Mouse (Mus musculus) forebrain, embryonic 12.5 days (tissue): ENCODE measurements around the gene Efnb1. TPM values are rescaled to one million over a fixed set of nuclear protein-coding genes. Genes with fewer than 3 reads are reported as not detected.

ENCODE experiments used
- ATAC-seq: fragments of 200-750 bp; cut with Nextera tagmentation; 2 replicates; pipeline ENCODE4 v1.8.0; 2017; ENCODE audit warnings: moderate TSS enrichment; ENCODE audit not compliant: low FRiP score
- H3K27ac ChIP-seq: fragments of 300-500 bp; sonication (generic); 2 replicates; pipeline ENCODE4 v1.5.1; 2016; ENCODE audit warnings: mild to moderate bottlenecking
- H3K27me3 ChIP-seq: fragments of 300-500 bp; sonication (generic); 2 replicates; pipeline ENCODE4 v1.6.1; 2016; ENCODE audit warnings: mild to moderate bottlenecking
- H3K36me3 ChIP-seq: fragments of 300-500 bp; sonication (generic); replicated peaks from 2 replicates; pipeline ENCODE4 v1.6.1; 2016; ENCODE audit warnings: mild to moderate bottlenecking
- H3K4me1 ChIP-seq: fragments of 300-500 bp; sonication (generic); 2 replicates; pipeline ENCODE4 v1.6.1; 2016
- H3K4me2 ChIP-seq: fragments of 300-500 bp; sonication (generic); 2 replicates; pipeline ENCODE4 v1.6.1; 2016; ENCODE audit warnings: mild to moderate bottlenecking, moderate library complexity
- H3K4me3 ChIP-seq: fragments of 300-500 bp; sonication (generic); replicated peaks from 2 replicates; pipeline ENCODE4 v1.5.1; 2016; ENCODE audit warnings: mild to moderate bottlenecking
- H3K9ac ChIP-seq: fragments of 300-500 bp; sonication (generic); 2 replicates; pipeline ENCODE4 v1.6.1; 2016; ENCODE audit warnings: mild to moderate bottlenecking
- H3K9me3 ChIP-seq: fragments of 300-500 bp; sonication (generic); 2 replicates; pipeline ENCODE4 v1.6.1; 2016
- WGBS: fragments of 180-500 bp; shearing (Covaris S2); methylation state at CpG from one replicate; pipeline ENCODE4 v1.1.7; 2016; 5-methylcytosine and 5-hydroxymethylcytosine counted together
- polyA plus RNA-seq: library from polyadenylated mRNA; unstranded; fragments of >200 nt; fragmentation: Nextera tagmentation; extraction: Ambion mirVana; gene quantifications from 2 replicates; pipeline ENCODE4 v1.2.1, GENCODE M21; 2016

The Efnb1 gene
- polyA plus RNA-seq, 1 experiment from 2014 or later, result 99.2 TPM

- H3K4me2 ChIP-seq, result no peak overlapping the region
- H3K27me3 ChIP-seq, result peaks cover 61% of the 10 kb centered on the region; the same call in 1 of the 2 replicates
- H3K9ac ChIP-seq, result no peak overlapping the region
- H3K36me3 ChIP-seq, result no peaks in the 10 kb centered on the region
- H3K4me1 ChIP-seq, result no peaks in the 10 kb centered on the region; the same call in 1 of the 2 replicates
- H3K27ac ChIP-seq, result no peak overlapping the region
- H3K4me3 ChIP-seq, result no peak overlapping the region
- 91% methylated on average over 2 of the region's 2 CpGs for WGBS
- H3K9me3 ChIP-seq, result no peaks in the 10 kb centered on the region
- ATAC-seq, result no peak
Observed at GRCm38 (mm10) chrX:99164111-99164510, 28.2 kb downstream of the Efnb1 start.

- no peak for ATAC-seq
- WGBS, result 37% methylated on average over 4 of the region's 4 CpGs
Observed at GRCm38 (mm10) chrX:99164855-99165368, 29.0 kb downstream of the Efnb1 start.

GRCm38 (mm10) chrX:99167014-99167413, 31.1 kb downstream of the Efnb1 start:
- Histone ChIP-seq H3K4me2 (no peak overlapping the region), H3K27ac (no peak overlapping the region), H3K27me3 (peaks cover 67% of the 10 kb centered on the region), H3K9ac (no peak overlapping the region), H3K9me3 (no peaks in the 10 kb centered on the region), H3K36me3 (no peaks in the 10 kb centered on the region), H3K4me1 (no peaks in the 10 kb centered on the region; the same call in 1 of the 2 replicates), H3K4me3 (no peak overlapping the region)
- no peak for ATAC-seq
- WGBS, result 79% methylated on average over 1 of the region's 1 CpGs

More at GRCm38 (mm10) chrX:99164855-99165368, 29.0 kb downstream of the Efnb1 start:
- Histone ChIP-seq H3K4me2 (no peak overlapping the region), H3K27ac (no peak overlapping the region), H3K9ac (no peak overlapping the region), H3K9me3 (no peaks in the 10 kb centered on the region), H3K27me3 (peaks cover 64% of the 10 kb centered on the region; the same call in 1 of the 2 replicates), H3K36me3 (no peaks in the 10 kb centered on the region), H3K4me3 (no peak overlapping the region), H3K4me1 (no peaks in the 10 kb centered on the region; the same call in 1 of the 2 replicates)

GRCm38 (mm10) chrX:99167550-99167949, 31.6 kb downstream of the Efnb1 start:
- no peaks in the 10 kb centered on the region for H3K36me3 ChIP-seq
- ATAC-seq, result no peak
- WGBS, result 67% methylated on average over 7 of the region's 7 CpGs
- H3K9me3 ChIP-seq, result no peaks in the 10 kb centered on the region
- H3K4me3 ChIP-seq, result no peak overlapping the region
- H3K27me3 ChIP-seq, result peaks cover 73% of the 10 kb centered on the region
- no peak overlapping the region for H3K9ac ChIP-seq
- no peaks in the 10 kb centered on the region; the same call in 1 of the 2 replicates for H3K4me1 ChIP-seq
- H3K27ac ChIP-seq, result no peak overlapping the region
- H3K4me2 ChIP-seq, result no peak overlapping the region

- 43% methylated on average over 5 of the region's 5 CpGs for WGBS
- peaks cover 76% of the 10 kb centered on the region for H3K27me3 ChIP-seq
Observed at GRCm38 (mm10) chrX:99172301-99172700, 36.4 kb downstream of the Efnb1 start.

GRCm38 (mm10) chrX:99185081-99185596, 49.2 kb downstream of the Efnb1 start:
- Histone ChIP-seq H3K9ac (no peak overlapping the region), H3K4me2 (0 out of 2 replicates have a peak overlapping the region, but pooled peaks have one; percentile 6), H3K36me3 (no peaks in the 10 kb centered on the region), H3K27me3 (peaks cover 72% of the 10 kb centered on the region), H3K9me3 (no peaks in the 10 kb centered on the region), H3K27ac (peak overlapping the region; percentile 78), H3K4me1 (peaks cover 16% of the 10 kb centered on the region), H3K4me3 (no peak overlapping the region)
- peak; percentile 86 for ATAC-seq
- WGBS, result 17% methylated on average over 7 of the region's 9 CpGs

More at GRCm38 (mm10) chrX:99172301-99172700, 36.4 kb downstream of the Efnb1 start:
- no peaks in the 10 kb centered on the region for H3K36me3 ChIP-seq
- H3K4me2 ChIP-seq, result no peak overlapping the region
- no peak overlapping the region for H3K9ac ChIP-seq
- no peak for ATAC-seq
- H3K27ac ChIP-seq, result no peak overlapping the region
- H3K4me3 ChIP-seq, result no peak overlapping the region
- H3K4me1 ChIP-seq, result no peaks in the 10 kb centered on the region
- no peaks in the 10 kb centered on the region for H3K9me3 ChIP-seq

GRCm38 (mm10) chrX:99186497-99187435, 50.8 kb downstream of the Efnb1 start:
- Histone ChIP-seq H3K4me1 (peaks cover 16% of the 10 kb centered on the region), H3K4me2 (no peak overlapping the region), H3K4me3 (no peak overlapping the region), H3K27me3 (peaks cover 75% of the 10 kb centered on the region), H3K9ac (no peak overlapping the region), H3K36me3 (no peaks in the 10 kb centered on the region), H3K27ac (peak overlapping the region; percentile 80), H3K9me3 (no peaks in the 10 kb centered on the region)
- peak; percentile 83 for ATAC-seq
- WGBS, result 31% methylated on average over 9 of the region's 10 CpGs

- Histone ChIP-seq H3K4me1 (peaks cover 11% of the 10 kb centered on the region), H3K27ac (no peak overlapping the region), H3K4me3 (no peak overlapping the region), H3K9ac (no peak overlapping the region), H3K27me3 (peaks cover 79% of the 10 kb centered on the region), H3K9me3 (no peaks in the 10 kb centered on the region), H3K4me2 (no peak overlapping the region), H3K36me3 (no peaks in the 10 kb centered on the region)
- no peak for ATAC-seq
- 72% methylated on average over 9 of the region's 10 CpGs for WGBS
Observed at GRCm38 (mm10) chrX:99191441-99192087, 55.6 kb downstream of the Efnb1 start.

GRCm38 (mm10) chrX:99196910-99197309, 61.0 kb downstream of the Efnb1 start:
- whole genome bisulfite sequencing, result 19% methylated on average over 6 of the region's 9 CpGs
- no peak overlapping the region for H3K4me3 ChIP-seq
- H3K9ac ChIP-seq, result no peak overlapping the region
- peaks cover 83% of the 10 kb centered on the region for H3K27me3 ChIP-seq
- no peaks in the 10 kb centered on the region for H3K9me3 ChIP-seq
- H3K4me1 ChIP-seq, result peaks cover 35% of the 10 kb centered on the region
- ATAC-seq, result no peak
- H3K4me2 ChIP-seq, result no peak overlapping the region
- H3K27ac ChIP-seq, result peak overlapping the region; percentile 95
- no peaks in the 10 kb centered on the region for H3K36me3 ChIP-seq

GRCm38 (mm10) chrX:99198532-99198931, 62.6 kb downstream of the Efnb1 start:
- ATAC-seq, result peak; percentile 72
- Histone ChIP-seq H3K27me3 (peaks cover 83% of the 10 kb centered on the region), H3K4me3 (no peak overlapping the region; the same call in 1 of the 2 replicates), H3K4me1 (peaks cover 35% of the 10 kb centered on the region), H3K27ac (peak overlapping the region; percentile 95), H3K9ac (peak overlapping the region; percentile 25; the same call in 1 of the 2 replicates), H3K4me2 (peak overlapping the region; percentile 38), H3K9me3 (no peaks in the 10 kb centered on the region), H3K36me3 (no peaks in the 10 kb centered on the region)
- WGBS, result 30% methylated on average over 5 of the region's 9 CpGs
